Mouse (Mus musculus) liver, embryonic 14 days (tissue): ENCODE results near the gene Rif1. TPM values are rescaled to one million over a fixed set of nuclear protein-coding genes. Genes with fewer than 3 reads are reported as not detected.

ENCODE experiments used
- polyA plus RNA-seq: library from polyadenylated mRNA; depleted of rRNA; stranded (reverse); fragments of >200 nt; gene quantifications from 2 replicates; pipeline ENCODE4 v1.2.3, GENCODE M21; 2012; rRNA removed

The Rif1 gene
- polyA plus RNA-seq: 11.6 and 14.2 TPM in 2 replicates

GRCm38 (mm10) chr2:52072491-52073140, at the start of gene Rif1:
Rif1 (plus strand) TSS chr2:52072832.

GRCm38 (mm10) chr2:52037882-52038281, 34.8 kb upstream of the Rif1 start, which contains the start of gene Tnfaip6:
Tnfaip6 (plus strand) TSS chr2:52038009.

Other genes starting within 250 kb of the Rif1 start
- gene Rbm43, start 137.7 kb upstream of the Rif1 start, polyA plus RNA-seq: 13.4 and 16.1 TPM in 2 replicates
- 6.2 and 7.8 TPM in 2 replicates for gene Nmi, start 99.3 kb upstream of the Rif1 start, polyA plus RNA-seq
- gene Tnfaip6, start 34.8 kb upstream of the Rif1 start, polyA plus RNA-seq: 0.06 and 0.10 TPM in 2 replicates